Mouse (Mus musculus): Measurements from ENCODE around the gene Rbm19.

Gene Rbm19

GRCm38 (mm10) chr5:120165061-120165942 is 49.0 kb downstream of the Rbm19 start:
- DNase-seq (ENCODE audit: extremely low spot score), result peak; percentile 38

- no peak for DNase-seq (ENCODE audit: extremely low spot score)
Measured at GRCm38 (mm10) chr5:120167787-120168325, 51.6 kb downstream of the Rbm19 start.

- no peak for DNase-seq (ENCODE audit: extremely low spot score)
Measured at GRCm38 (mm10) chr5:120171865-120172728, 55.8 kb downstream of the Rbm19 start.

GRCm38 (mm10) chr5:120172729-120173101 is 56.5 kb downstream of the Rbm19 start:
- DNase-seq (ENCODE audit: extremely low spot score), result no peak

- no peak for DNase-seq (ENCODE audit: extremely low spot score)
Measured at GRCm38 (mm10) chr5:120174317-120174716, 58.1 kb downstream of the Rbm19 start.

GRCm38 (mm10) chr5:120175217-120175616 is 59.0 kb downstream of the Rbm19 start:
- no peak for DNase-seq (ENCODE audit: extremely low spot score)

- DNase-seq (ENCODE audit: extremely low spot score), result no peak
Measured at GRCm38 (mm10) chr5:120176246-120177065, 60.2 kb downstream of the Rbm19 start.

DNA sequence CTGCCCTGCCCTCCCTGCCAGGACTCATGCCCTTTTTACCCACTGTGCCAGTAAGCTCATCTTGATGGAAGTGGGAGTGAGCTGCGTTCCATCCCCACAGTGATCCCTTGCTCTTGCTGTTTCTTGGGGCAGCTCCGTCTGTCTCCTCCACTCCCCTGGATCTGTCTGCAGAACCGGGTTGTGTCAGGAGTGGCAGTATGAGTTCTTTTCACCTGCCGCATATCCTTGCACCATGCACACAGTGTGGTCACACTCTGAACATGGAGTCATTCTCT is 60.7 kb downstream of the Rbm19 start:
- no peak for DNase-seq (ENCODE audit: extremely low spot score)

- no peak for DNase-seq (ENCODE audit: extremely low spot score)
Measured at GRCm38 (mm10) chr5:120180102-120180501, 63.8 kb downstream of the Rbm19 start.

DNA sequence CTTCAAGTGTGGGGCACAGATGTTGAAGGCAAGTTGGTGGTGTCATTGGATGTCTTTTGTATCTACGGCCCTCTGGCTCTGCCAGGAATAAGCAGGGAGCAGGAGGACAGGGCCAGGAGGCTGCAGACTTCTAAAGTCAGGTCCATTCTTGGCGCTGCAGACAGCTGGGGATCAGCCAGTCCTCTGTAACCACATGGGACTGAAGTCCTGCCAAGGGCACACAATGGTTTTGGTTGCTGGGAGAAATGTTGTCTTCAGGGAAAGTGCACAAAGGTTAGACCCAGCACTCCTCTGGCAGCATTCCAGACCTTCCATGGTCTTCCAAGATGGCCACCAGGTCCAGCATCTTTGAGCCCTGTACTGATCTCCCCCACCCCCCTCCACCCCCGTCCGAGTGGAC is 65.1 kb downstream of the Rbm19 start:
- no peak for DNase-seq (ENCODE audit: extremely low spot score)

DNA sequence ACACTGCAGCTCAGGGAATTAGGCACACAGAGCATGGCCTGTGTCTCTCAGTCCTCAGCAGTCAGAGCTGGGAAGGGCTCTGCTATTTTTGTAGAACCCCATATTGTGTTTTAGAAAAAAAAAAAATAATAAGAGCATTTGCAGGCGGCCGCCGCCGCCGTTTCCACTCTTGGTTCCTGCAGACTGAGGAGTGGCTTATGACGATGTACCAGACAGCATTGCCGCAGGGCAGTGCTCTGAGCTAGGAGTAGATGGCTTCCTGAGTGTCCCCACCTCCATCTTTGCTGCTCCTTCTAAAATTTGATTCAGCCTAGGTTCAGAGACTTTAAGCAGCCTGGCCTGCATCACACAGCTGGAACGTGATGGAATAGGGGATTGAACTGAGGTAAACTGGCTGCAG is 67.1 kb downstream of the Rbm19 start:
- DNase-seq (ENCODE audit: extremely low spot score), result no peak

DNA sequence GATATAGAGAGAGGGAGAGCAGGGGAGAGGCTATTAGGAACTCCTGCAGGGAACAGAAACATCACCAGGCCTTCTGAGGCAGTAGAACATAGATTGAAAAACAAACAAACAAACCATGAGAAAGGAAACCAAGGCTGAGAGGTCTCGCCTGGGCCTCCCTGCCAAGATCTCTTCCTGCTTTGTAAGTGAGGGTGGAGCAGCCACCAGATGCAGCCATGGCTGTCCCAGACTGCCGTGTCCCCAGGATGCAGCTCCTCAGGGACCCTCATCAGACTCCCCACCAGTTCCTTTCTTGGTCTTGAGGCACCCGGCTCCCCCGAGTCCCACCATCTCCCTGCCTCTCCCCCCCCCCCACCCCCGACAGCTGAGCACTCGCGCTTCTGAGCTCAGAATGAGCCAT is 67.5 kb downstream of the Rbm19 start:
- DNase-seq (ENCODE audit: extremely low spot score), result no peak

DNA sequence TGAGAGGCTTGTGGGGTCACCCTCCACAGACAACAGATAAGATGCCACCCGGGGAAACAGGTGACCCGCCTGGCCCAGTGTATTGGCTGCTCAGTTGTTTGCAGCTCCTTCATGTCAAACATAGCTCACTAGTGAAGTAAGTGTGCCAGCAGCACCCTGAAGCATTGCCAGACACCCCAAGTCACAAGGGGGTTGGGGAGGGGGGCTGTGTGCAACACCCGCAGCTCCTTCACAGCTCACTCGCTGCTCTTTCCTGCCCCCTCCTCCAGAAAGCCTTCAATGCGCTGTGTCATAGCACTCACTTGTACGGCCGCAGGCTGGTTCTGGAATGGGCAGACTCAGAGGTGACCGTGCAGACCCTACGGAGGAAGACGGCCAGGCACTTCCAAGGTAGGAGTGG is 69.7 kb downstream of the Rbm19 start:
- DNase-seq (ENCODE audit: extremely low spot score), result no peak

DNA sequence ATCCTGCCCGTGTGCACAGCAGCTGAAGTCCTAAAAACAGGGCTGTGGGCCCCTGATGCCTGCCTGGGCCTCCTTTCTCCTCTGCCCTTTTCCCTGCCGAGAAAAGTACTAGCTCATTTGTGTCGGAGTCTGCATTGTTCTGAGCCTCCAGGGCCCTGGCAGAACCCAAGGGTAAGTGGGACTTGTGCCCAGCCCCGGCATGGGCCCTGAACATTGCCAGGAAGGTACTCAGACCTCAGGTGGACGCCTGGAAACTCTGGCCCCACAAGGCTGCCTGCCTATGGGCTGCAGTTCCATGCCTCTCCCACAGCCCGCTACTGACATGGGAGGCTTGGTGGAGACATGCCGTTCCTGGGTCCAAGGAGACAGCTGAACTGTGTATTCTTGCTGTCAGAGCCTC is 72.3 kb downstream of the Rbm19 start:
- no peak for DNase-seq (ENCODE audit: extremely low spot score)

- DNase-seq (ENCODE audit: extremely low spot score), result no peak
Measured at GRCm38 (mm10) chr5:120190001-120190582, 73.8 kb downstream of the Rbm19 start.

GRCm38 (mm10) chr5:120191620-120192019 is 75.4 kb downstream of the Rbm19 start:
- no peak for DNase-seq (ENCODE audit: extremely low spot score)

GRCm38 (mm10) chr5:120194309-120194941 is 78.2 kb downstream of the Rbm19 start:
- DNase-seq (ENCODE audit: extremely low spot score), result no peak

- DNase-seq (ENCODE audit: extremely low spot score), result no peak
Measured at GRCm38 (mm10) chr5:120194948-120195347, 78.7 kb downstream of the Rbm19 start.

- DNase-seq (ENCODE audit: extremely low spot score), result no peak
Measured at GRCm38 (mm10) chr5:120196879-120197278, 80.6 kb downstream of the Rbm19 start.

DNA sequence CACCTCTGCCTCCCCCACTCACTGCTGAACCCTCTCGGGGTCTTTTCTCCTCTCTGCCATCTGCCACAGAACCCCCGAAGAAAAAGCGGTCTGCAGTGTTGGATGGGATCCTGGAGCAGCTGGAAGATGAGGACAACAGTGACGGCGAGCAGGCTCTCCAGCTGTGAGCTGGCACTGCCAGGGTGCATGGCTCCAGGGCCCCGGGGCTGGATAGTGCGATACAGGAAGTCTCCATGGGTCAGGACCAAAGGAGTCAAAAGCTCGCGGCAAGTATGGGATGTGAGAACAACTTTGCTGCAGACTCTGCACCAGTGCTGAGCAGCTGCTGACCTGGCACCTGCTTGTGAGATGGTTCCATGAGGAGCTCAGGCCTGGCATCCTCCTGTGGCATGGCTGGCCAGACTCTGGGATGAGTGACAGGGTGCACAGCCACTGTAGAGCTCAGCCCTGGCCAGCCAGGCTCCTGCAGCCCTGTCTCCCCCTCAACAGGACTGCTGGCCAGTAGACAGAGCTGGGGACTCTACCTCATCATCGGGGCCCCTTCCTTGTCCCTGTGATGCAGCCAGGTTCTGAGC is 81.6 kb downstream of the Rbm19 start:
- no peak for DNase-seq (ENCODE audit: extremely low spot score)

DNA sequence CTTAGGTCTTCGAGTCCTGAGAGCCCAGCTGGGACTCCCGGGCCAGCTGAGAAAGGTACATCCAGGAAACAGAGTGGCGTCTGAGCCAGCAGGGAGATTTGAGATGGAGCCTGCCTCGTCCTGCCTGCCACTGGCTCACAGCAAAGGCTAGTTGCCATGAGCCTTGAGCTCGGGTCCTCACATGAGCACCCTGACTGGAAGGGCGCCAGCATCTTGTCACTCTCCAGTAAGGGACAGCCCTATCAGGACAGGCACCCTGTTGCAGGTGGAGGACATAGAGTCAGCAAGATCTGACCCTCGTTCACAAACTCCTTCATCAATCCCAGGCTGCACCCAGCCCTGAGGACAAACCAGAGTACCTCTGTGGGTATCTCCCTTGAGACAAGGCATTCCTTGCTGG is 83.6 kb downstream of the Rbm19 start:
- no peak for DNase-seq (ENCODE audit: extremely low spot score)

All from embryo, embryonic 9.5 days (tissue).